Mouse (Mus musculus) layer of hippocampus, adult 2 months (tissue): Measurements from ENCODE around the gene Xylb. TPM values are rescaled to one million over a fixed set of nuclear protein-coding genes. Genes with fewer than 3 reads are reported as not detected.
A peak's percentile ranks its signal among the peaks of the same experiment; 100 is the strongest.

ENCODE experiments used
- DNase-seq, 2 experiments: peaks; one replicate each; pipeline ENCODE4 v3.0.0; 2022; ENCODE audit warnings: low spot score in 2 of 2
- H3K27ac ChIP-seq: fragments of 200-600 bp; 2 replicates; pipeline ENCODE4 v1.8.1; 2022
- H3K4me3 ChIP-seq: fragments of 200-600 bp; 2 replicates; pipeline ENCODE4 v1.8.1; 2022; ENCODE audit warnings: mild to moderate bottlenecking
- CTCF ChIP-seq: fragments of 200-600 bp; conservative IDR thresholded peaks from 2 replicates; pipeline ENCODE4 v1.8.1; 2022; ENCODE audit warnings: antibody characterized with exemption, mild to moderate bottlenecking, moderate library complexity
- long read RNA-seq, 2 experiments: library from polyadenylated mRNA; stranded (forward); transcript quantifications; one replicate each; pipeline ENCODE4 v2.0.0; 2021; ENCODE audit warnings: borderline mapping rate in 2 of 2
- total RNA-seq, 2 experiments: library from RNA; stranded (reverse); gene quantifications; 2 replicates each; pipeline ENCODE4 v1.2.3; 2021

Xylb gene
- total RNA-seq = 1 to 10 TPM; 4.9 to 5.1 TPM
- long read RNA-seq, experiment 1, partial matches to known transcripts = 0 of 4 reads
- long read RNA-seq, experiment 1, other reads (novel, unspliced or antisense) = 3 of 4 reads
- long read RNA-seq, experiment 2, partial matches to known transcripts = 0 of 5 reads
- long read RNA-seq, experiment 2, other reads (novel, unspliced or antisense) = 2 of 5 reads

DNA sequence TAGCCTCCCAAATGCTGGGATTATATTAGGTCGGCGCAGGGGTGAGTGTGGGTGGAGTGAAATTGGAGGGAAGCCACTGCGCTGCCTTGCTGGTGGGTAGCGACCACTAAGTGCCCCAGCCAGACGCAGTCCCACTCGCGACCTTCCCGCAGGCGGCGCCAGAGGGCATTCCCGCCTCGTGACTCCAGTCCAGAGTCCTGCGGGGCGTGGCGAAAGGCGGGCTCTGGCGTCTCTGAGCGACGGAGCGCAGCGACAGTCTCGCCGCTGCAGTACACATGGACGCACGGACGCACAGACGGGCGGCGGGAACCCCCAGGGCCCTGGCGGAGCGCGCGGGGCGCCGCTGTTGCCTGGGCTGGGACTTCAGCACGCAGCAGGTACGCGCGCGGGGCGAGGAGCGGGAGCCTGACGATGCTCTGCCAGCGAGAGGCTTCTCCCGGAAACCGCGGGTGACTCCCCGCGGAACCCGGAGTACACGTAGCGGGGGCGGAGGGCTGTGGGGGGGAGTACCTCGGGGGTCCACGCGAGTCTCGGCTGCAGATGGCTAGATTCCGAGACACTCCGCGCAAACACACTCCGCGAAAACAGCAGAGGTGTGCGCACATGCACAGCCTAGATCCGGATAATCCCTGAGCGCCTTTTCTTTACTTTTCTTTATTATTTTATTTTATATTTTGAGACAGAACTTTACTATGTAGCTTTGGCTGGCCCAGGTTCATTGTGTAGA is at the start of gene Xylb:
Gene Xylb (plus strand): TSS at position 51 of the 727 bp plus-strand sequence.
- TF ChIP-seq CTCF = peak; percentile 89
- peak; percentile 85 to 88 for DNase-seq
- peak within 1 kb of the TSS; percentile 78 for H3K4me3 ChIP-seq
- peak within 1 kb of the TSS; percentile 70; the same call in 1 of the 2 replicates for H3K27ac ChIP-seq

DNA sequence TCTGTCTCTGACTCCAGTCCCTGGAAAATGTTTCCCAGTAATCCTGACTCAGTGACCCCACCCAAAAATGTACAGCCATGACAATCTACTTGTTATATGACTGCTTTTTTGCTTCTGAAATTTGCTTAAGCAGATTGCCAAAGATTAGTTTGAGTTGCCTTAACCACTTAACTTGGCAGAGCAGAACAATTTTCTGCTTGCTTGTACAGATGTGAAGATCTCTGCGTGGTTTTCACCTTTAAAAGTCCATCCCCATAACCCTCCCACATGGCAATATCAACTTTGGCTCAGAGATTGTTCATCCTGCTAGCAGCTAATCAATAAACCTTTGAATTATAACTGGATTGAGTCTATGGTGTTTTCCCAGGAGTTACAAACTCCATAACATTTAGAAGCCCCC is 48.1 kb upstream of the Xylb start:
- DNase-seq = no peak
- H3K4me3 ChIP-seq = no peak overlapping the region
- H3K27ac ChIP-seq = no peak overlapping the region
- no peak for TF ChIP-seq CTCF

DNA sequence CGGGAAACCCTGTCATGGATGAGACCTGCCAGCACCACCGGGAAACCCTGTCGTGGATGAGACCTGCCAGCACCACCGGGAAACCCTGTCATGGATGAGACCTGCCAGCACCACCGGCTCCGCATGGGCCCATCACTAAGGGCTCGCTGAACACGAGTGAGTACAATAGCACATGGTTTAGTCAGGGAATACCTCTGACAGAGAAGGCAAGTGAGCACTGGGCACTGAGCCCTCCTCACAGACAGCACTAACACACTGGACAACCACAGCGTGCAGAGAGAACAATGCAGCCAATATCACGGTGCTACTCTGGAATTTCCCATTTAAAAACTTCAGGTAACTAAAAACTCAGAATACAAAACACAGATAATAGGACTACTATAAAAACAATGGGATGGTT is 44.1 kb upstream of the Xylb start:
- Histone ChIP-seq H3K4me3 (no peak overlapping the region), H3K27ac (no peak overlapping the region)
- no peak for DNase-seq
- TF ChIP-seq CTCF = no peak

DNA sequence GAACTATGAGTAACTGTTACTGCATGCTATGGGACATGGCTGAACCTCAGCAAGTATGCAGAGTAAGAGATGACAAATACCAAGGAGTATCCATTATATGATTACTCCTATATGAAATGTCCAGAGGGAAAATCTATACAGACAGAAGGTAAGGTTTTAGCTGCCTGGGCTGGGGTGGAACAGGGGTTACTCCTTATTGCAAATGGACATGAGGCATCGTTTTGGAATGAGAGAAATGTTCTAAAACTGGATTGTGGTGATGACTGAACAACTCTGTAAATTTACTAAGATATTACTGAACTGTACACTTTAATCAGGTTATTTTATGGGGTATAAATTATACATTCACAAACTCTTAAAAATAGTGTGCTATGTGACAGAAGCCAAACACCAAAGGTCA is 38.3 kb upstream of the Xylb start:
- DNase-seq = no peak
- no peak for TF ChIP-seq CTCF
- no peak overlapping the region for H3K4me3 ChIP-seq
- no peak overlapping the region for H3K27ac ChIP-seq

DNA sequence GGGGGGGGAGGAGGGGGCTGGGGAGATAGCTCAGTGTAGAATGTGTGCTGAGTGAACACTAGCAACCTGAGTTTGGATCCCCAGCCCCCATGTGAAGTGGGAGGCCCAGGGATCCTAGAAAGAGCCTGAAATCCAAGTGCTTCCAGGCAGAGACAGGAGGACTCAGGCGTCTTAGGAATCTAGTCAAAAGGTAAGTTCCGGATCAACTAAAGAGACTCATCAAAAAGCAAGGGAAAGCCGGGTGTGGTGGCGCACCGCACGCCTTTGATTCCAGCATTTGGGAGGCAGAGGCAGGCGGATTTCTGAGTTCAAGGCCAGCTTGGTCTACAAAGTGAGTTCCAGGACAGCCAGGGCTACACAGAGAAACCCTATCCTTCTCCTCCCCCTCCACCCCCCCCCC is 36.7 kb upstream of the Xylb start:
- no peak overlapping the region for H3K4me3 ChIP-seq
- no peak for TF ChIP-seq CTCF
- no peak overlapping the region for H3K27ac ChIP-seq
- DNase-seq = no peak

DNA sequence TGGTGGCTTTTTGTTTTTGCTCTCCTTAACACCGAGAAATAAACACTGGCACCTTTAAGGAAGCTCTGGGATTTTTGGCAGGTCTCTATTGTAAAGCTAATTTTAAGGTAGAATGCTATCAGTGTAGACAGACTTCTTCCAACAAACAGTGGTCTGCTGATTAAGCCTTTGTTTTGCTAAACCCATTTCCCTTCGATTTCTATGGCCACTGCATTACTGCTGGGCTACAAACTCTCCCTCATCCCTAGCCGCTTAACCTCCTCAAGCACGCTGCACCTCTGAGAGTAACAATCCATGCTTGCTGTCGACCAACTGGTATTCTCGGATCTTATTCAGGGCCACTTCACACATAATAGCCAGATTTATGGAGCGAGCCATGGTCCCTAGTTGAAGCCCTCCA is 36.2 kb upstream of the Xylb start:
- Histone ChIP-seq H3K27ac (0 out of 2 replicates have a peak overlapping the region, but pooled peaks have one; percentile 100), H3K4me3 (peak overlapping the region; percentile 96)
- no peak for DNase-seq
- no peak for TF ChIP-seq CTCF

DNA sequence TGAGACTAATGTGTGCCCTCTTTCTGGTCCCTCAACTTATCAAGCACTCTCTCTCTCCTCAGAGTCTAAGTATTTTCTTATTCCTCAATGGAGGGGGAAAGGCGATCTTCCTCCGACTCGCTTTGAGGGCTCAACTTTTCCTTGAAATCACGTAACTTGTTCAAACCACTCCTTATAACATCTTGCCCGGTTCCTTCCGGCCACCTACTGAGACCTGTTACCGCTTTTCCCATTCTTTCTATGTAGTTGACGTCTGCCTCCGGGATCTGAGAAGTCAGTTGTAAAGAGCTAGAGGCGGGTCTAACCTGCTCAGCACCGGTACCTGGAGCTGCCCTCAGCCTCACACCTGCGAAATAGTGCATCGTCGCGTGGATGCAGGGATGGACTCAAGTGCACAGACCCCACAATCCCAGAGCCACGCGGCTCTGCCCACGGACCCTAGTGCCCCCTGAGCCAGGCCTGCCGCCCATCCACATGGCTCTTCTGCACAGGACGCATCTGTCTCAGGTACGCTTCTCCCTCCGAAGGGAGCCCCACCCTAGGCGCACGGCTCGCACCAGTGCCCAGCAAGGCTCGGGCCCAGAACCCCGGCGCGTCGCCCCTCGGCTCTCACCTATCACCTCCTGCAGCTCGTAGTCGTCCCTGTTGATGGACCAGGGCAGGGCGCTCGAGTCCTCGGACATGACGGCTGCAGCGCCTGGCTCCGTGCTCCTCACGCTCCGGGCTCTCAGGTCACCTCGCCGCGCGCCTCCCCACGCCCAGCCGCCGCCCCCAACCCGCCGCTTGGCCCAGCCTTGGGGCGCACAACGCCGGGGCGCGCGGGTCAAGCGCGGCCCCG is 35.6 kb upstream of the Xylb start:
- peak overlapping the region; percentile 96 for H3K4me3 ChIP-seq
- DNase-seq = peak in 1 of 2 experiments; percentile 13
- TF ChIP-seq CTCF = no peak
- H3K27ac ChIP-seq = peak overlapping the region; percentile 100

DNA sequence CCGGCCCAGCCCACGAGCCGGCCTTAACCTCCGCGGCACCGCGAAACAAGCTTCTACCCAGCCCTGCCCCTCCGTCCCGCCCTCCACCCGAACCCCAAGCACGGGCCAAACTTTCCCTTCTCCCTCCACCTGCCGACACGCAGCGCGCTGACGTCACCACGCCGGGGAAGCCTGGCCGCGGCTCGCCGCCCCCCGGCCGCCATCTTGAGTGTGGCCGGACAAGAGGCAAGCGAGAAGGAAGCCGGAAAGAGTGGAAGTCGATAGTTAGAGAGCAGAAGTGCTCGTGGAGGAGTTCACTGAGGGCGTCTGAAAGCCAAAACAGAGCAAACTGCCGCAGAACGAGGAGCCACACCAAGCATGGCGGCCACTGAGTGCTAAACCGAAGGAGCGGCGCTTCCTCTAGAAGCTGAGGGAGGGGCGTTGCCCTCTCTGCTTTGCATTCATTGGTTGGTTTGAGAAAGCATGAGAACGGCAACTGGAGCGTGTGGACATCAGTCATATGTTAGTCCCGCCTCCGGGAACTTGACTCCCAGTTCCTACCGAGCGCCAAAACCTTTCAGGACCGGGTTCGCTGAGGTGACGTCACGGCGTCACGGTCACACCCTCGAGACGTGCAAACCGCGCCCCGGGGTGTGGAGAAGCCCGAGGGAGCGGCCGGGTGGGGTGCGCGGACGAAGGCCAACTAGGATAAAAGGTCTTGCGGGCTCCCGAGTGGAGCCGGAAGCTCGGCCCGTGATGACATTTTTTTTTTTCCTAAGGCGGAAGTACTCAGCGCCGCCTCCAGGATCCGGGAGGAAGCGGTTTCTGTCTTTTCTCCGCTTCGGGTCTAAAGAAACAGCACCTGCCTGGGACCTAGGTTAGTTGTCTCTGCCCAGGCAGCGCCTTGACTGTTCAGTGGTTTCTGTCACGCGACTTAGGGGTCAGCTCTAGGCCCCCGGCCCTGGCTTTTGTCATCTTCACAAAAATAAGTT is 34.6 kb upstream of the Xylb start, which contains the start of gene Oxsr1:
Gene Oxsr1 (minus strand): TSS at position 139 of the 971 bp plus-strand sequence.
- peak; percentile 97 to 99 for DNase-seq
- Histone ChIP-seq H3K27ac (peak within 1 kb of the TSS; percentile 100), H3K4me3 (peak within 1 kb of the TSS; percentile 96)
- peak; percentile 77 for TF ChIP-seq CTCF

DNA sequence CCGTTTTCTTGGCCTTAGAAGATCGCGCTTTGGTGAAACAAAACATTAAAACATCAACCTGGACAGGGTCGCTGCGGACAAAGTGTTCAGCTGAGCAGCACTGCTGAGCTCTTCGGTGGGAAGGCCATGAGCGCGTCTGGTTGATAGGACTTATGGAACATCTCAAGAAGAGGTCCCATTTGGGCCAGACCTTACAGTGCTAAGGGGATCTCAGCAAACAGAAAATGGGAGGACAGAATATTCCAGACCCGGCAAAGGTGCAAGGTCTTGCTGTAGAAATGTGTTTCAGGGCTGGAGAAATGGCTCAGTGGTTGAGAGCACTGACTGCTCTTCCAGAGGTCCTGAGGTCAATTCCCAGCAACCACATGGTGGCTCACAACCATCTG is 33.9 kb upstream of the Xylb start:
- Histone ChIP-seq H3K4me3 (peak overlapping the region; percentile 96), H3K27ac (peak overlapping the region; percentile 100)
- DNase-seq = no peak
- no peak for TF ChIP-seq CTCF

DNA sequence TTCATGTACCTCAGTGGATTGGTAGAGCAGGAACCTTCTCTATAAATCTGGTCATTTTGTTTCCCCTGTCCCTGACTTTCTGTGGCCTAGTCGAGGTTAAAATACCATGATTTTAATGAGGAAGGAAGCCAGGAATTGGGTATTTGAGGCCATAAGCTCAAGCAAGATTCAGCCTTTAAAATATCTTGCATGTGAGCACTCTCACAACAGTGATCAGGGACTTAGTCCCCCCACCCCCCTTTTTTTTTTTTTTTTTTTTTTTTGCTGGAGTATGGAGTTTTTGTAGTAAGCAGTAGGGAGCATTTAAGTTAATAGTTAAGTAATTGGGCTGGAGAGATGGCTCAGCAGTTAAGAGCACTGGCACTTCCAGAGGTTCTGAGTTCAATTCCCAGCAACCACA is 33.1 kb upstream of the Xylb start:
- Histone ChIP-seq H3K4me3 (no peak overlapping the region), H3K27ac (no peak overlapping the region; the same call in 1 of the 2 replicates)
- no peak for DNase-seq
- TF ChIP-seq CTCF = no peak

DNA sequence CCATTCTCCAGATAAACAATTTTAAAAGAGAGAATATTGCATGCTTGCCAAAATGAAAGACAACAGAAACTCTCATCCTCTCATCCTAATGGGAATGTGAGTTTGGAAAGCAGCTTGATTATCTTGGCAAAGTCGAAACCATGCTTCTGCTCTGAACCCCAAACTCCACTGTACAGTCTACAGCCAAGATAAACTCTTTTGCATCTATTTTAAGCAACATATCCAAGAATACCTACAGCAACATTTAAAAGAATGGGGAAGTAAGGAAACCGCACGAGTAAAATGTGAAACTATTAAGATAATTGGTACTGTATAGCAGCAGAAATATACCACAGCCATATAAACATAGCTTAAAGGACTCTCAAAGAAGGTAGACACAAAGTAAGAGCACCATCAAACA is 28.7 kb upstream of the Xylb start:
- Histone ChIP-seq H3K4me3 (no peak overlapping the region), H3K27ac (no peak overlapping the region)
- DNase-seq = no peak
- TF ChIP-seq CTCF = no peak
